Mouse (Mus musculus): ENCODE data around the gene Ccdc167. TPM values are rescaled to one million over a fixed set of nuclear protein-coding genes. Genes with fewer than 3 reads are reported as not detected.
"Not testable (repeated sequence)": the region's sequence is repeated elsewhere in the genome, so short reads cannot be mapped to it uniquely, and the experiment has no call there.

Ccdc167 gene
- polyA plus RNA-seq, 1 experiment: 11.0 TPM

DNA sequence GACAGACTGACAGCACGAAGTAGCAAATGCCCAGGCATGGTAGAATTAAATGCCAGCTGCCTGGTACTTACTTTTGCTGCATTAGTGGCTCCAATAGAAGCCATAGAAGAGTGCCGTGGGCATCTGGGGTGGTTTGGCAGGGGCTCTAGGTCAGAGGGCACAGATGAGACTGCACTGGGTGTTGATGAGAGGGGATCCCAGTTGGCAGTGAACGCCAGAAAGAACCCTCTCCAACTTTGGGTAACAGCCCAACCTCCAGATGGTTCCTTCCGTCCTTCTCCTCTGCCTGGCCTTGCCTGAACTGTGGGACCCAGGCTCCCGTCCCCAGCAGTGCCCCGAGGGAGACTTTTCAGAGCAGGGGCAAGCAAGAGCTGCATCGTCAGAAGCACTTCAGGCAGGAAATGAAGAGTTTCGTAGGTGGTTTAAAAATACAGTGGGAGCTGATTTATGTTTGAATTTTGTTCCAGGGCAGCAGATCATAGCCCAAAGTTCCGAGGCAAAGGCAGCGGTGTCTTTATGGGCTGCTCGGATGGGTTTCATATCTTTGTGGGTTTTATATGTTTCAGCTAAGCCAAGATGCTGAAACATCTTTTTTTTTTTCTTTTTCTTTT is 4.0 kb upstream of the Ccdc167 start:
- Histone ChIP-seq H3K4me1 (ENCODE audit: control insufficient read depth, insufficient read depth, low read length) (peaks cover 3% of the 10 kb centered on the region; the same call in 1 of the 2 replicates), H3K4me3 (ENCODE audit: insufficient read depth, low read length) (no peak overlapping the region), H3K27ac (ENCODE audit: insufficient read depth, low read length) (no peak overlapping the region)
- TF ChIP-seq CTCF (IDR thresholded peaks at IDR 0.05; ENCODE audit: borderline replicate concordance, insufficient read depth, low read length) (no peak), POLR2A (IDR thresholded peaks at IDR 0.05; ENCODE audit: low read depth, low read length) (no peak)

DNA sequence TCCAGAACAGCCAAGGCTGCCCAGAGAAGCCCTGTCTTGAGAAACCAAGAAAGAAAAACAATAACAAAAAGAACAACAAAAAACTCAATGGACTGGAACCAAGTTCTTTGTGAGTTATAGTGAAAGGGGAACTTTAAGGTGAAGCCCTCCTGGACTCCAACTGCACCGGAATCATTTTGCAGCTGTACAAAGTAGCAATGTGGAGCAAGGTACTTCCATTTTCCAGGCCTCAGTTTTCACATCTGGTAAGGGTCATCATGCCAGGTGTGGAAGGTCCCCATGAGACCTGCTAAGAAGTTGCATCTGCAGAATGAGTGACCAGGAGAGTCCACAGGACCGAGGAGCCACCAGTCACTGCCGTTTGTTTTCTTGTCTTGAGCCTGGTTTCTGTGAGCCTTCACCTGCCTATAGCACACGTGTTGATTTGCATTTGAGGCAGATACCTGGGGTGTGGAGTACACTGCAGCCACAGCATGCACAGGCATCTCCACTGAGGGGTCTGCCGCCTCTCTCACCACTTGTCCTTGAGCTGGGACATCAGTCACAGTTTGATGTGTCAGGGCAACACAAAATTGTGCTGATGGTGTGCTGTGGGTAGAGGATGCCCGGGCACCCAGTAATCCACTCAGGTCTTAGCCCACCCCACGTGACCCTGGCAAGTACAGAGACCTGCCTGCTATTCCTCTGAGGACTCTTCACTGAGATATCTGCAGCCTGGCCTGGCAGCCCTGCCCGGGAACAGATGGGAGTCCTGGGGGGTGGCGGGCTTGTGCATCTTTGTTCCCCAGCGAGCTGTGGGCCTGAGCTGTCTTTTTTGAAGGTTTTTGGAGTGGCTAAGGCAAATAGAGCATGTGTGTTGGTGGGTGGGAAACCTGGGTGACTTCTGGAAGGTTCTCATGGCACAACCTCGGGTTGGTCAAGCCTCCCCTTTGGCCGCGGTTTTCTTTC is 3.1 kb upstream of the Ccdc167 start:
- H3K4me3 ChIP-seq (ENCODE audit: insufficient read depth, low read length): no peak overlapping the region
- peaks cover 3% of the 10 kb centered on the region; the same call in 1 of the 2 replicates for H3K4me1 ChIP-seq (ENCODE audit: control insufficient read depth, insufficient read depth, low read length)
- TF ChIP-seq POLR2A (IDR thresholded peaks at IDR 0.05; ENCODE audit: low read depth, low read length) (no peak), CTCF (IDR thresholded peaks at IDR 0.05; ENCODE audit: borderline replicate concordance, insufficient read depth, low read length) (no peak)
- no peak overlapping the region for H3K27ac ChIP-seq (ENCODE audit: insufficient read depth, low read length)

DNA sequence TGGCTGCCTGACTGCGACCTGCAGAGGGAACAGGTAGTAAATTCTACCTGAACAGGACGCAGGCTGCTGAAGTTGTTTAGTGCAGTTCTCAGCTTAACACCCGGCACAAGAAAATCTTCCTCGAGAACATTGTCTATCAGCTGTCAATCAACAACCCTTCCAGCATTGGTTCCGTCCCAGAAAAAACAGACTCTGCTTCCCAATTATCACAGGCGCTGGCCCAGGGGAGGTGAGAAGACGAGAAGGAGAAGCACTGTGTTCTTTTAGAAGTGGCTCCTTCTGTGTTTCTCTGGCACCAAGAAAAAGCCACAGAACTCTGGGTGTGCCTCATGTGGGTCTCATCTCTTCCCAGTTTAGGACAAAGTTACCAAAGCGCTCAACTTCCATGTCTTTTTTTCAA is 1.8 kb upstream of the Ccdc167 start:
- H3K27ac ChIP-seq (ENCODE audit: insufficient read depth, low read length): no peak overlapping the region
- no peak overlapping the region for H3K4me3 ChIP-seq (ENCODE audit: insufficient read depth, low read length)
- H3K4me1 ChIP-seq (ENCODE audit: control insufficient read depth, insufficient read depth, low read length): peaks cover 3% of the 10 kb centered on the region; the same call in 1 of the 2 replicates
- no peak for TF ChIP-seq CTCF (IDR thresholded peaks at IDR 0.05; ENCODE audit: borderline replicate concordance, insufficient read depth, low read length)
- TF ChIP-seq POLR2A (IDR thresholded peaks at IDR 0.05; ENCODE audit: low read depth, low read length): no peak

DNA sequence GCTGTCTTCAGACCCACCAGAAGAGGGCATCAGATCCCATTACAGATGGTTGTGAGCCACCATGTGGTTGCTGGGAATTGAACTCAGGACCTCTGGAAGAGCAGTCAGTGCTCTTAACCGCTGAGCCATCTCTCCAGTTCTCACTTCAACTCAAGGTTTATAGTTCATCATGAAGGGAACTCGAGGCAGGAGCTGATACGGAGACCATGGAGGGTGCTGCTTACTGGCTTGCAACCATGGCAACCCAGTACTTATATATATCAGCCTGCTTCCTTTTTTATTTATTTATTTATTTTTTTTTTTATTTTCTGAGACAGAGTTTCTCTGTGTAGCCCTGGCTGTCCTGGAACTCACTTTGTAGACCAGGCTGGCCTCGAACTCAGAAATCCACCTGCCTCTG is 3.1 kb downstream of the Ccdc167 start:
- H3K4me3 ChIP-seq (ENCODE audit: insufficient read depth, low read length); H3K27ac ChIP-seq (ENCODE audit: insufficient read depth, low read length); H3K4me1 ChIP-seq (ENCODE audit: control insufficient read depth, insufficient read depth, low read length): not testable (repeated sequence)

DNA sequence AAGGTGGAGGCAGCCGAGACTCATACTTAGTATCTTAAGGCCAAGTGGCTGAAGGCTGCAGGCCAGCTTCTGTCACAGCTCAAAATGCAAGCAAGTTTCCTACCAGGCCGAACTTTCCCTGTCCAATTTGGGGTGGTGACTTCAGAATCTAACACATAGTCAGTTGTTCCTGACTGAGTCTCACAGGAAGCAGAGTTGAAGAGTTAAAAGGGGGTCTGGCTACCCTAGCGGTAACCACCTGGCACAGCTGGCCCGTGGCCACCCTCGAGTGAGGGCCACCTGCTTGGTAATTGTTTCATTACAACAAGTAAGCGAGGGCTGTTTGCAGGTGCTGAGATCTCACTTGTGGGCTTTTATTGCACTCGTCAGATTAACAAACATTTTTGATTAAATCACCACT is 4.3 kb downstream of the Ccdc167 start:
- H3K27ac ChIP-seq (ENCODE audit: insufficient read depth, low read length): no peak overlapping the region
- peaks cover 3% of the 10 kb centered on the region; the same call in 1 of the 2 replicates for H3K4me1 ChIP-seq (ENCODE audit: control insufficient read depth, insufficient read depth, low read length)
- no peak overlapping the region for H3K4me3 ChIP-seq (ENCODE audit: insufficient read depth, low read length)
- TF ChIP-seq POLR2A (IDR thresholded peaks at IDR 0.05; ENCODE audit: low read depth, low read length) (no peak), CTCF (IDR thresholded peaks at IDR 0.05; ENCODE audit: borderline replicate concordance, insufficient read depth, low read length) (no peak)

- no peak overlapping the region for H3K27ac ChIP-seq (ENCODE audit: insufficient read depth, low read length)
- no peak for TF ChIP-seq POLR2A (IDR thresholded peaks at IDR 0.05; ENCODE audit: low read depth, low read length)
- TF ChIP-seq CTCF (IDR thresholded peaks at IDR 0.05; ENCODE audit: borderline replicate concordance, insufficient read depth, low read length): no peak
- peaks cover 3% of the 10 kb centered on the region; the same call in 1 of the 2 replicates for H3K4me1 ChIP-seq (ENCODE audit: control insufficient read depth, insufficient read depth, low read length)
- H3K4me3 ChIP-seq (ENCODE audit: insufficient read depth, low read length): no peak overlapping the region
Observed at GRCm38 (mm10) chr17:29711745-29712431, 5.0 kb downstream of the Ccdc167 start.

DNA sequence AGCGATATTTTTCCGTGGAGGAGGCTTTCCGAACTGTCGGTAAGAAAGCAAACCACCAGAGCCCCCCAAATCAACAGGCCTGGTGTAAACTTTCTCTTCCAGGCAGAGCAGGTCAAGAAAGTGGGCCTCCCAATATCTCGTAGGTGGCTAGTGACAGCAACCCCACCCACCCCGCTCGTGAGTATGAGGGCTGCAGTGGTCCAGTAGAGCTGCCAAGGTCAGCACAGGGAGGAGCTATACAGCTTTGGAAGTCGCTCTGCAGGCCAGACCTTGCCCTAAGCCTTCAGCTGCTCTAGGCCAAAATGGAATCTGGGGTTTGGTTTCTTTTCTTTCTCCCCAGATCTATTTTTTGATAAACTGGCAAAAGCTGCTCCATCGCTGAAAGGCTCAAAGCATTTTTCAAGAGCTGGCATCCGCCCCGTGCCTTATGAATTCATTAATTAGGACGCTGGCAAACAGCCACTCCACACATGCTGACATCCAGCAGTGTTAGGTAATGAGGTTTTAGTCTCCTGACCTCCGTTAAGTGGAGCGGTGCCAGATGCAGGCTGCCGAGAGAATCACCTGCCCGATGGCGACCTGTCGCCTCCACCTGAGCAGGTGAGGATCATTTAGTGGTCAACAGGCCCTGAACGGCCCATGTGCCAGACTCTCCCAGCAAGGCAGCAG is 5.6 kb downstream of the Ccdc167 start:
- H3K4me1 ChIP-seq (ENCODE audit: control insufficient read depth, insufficient read depth, low read length): peaks cover 3% of the 10 kb centered on the region; the same call in 1 of the 2 replicates
- TF ChIP-seq POLR2A (IDR thresholded peaks at IDR 0.05; ENCODE audit: low read depth, low read length): no peak
- no peak for TF ChIP-seq CTCF (IDR thresholded peaks at IDR 0.05; ENCODE audit: borderline replicate concordance, insufficient read depth, low read length)

GRCm38 (mm10) chr17:29710562-29711044 is 6.2 kb downstream of the Ccdc167 start:
- no peak for TF ChIP-seq CTCF (IDR thresholded peaks at IDR 0.05; ENCODE audit: borderline replicate concordance, insufficient read depth, low read length)
- no peak for TF ChIP-seq POLR2A (IDR thresholded peaks at IDR 0.05; ENCODE audit: low read depth, low read length)
- no peaks in the 10 kb centered on the region for H3K4me1 ChIP-seq (ENCODE audit: control insufficient read depth, insufficient read depth, low read length)
- no peak overlapping the region for H3K4me3 ChIP-seq (ENCODE audit: insufficient read depth, low read length)
- no peak overlapping the region for H3K27ac ChIP-seq (ENCODE audit: insufficient read depth, low read length)

More for the DNA sequence above, 5.6 kb downstream of the Ccdc167 start:
- Histone ChIP-seq H3K4me3 (ENCODE audit: insufficient read depth, low read length) (no peak overlapping the region), H3K27ac (ENCODE audit: insufficient read depth, low read length) (no peak overlapping the region)

DNA sequence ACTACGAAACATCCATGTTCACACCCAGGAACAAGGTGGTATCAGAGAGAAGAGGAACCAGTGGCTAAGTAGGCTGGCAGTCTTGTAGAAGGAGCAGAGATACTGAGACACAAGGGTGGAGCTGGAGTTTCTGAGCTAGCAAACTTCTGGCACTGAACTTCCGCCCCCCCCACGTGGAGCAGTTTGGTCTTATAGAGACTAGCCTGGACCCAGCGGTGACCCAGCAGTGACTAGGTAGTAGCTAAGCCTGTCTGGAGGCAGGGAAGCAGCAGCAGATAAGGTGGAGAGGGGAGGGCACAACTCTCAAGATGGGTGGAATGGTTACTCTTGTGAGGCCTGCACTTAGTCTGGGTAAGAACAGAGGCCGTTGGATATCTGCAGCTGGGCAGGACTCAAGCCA is 8.1 kb downstream of the Ccdc167 start:
- H3K27ac ChIP-seq (ENCODE audit: insufficient read depth, low read length): no peak overlapping the region
- TF ChIP-seq CTCF (IDR thresholded peaks at IDR 0.05; ENCODE audit: borderline replicate concordance, insufficient read depth, low read length) (no peak), POLR2A (IDR thresholded peaks at IDR 0.05; ENCODE audit: low read depth, low read length) (no peak)

More for the DNA sequence above, 8.1 kb downstream of the Ccdc167 start:
- Histone ChIP-seq H3K4me3 (ENCODE audit: insufficient read depth, low read length) (no peak overlapping the region), H3K4me1 (ENCODE audit: control insufficient read depth, insufficient read depth, low read length) (no peaks in the 10 kb centered on the region)

Data from embryonic fibroblast, embryonic 13.5 days (primary cell).